Mouse (Mus musculus) mesoderm, embryonic 11.5 days (tissue): ENCODE measurements around the gene 6430571L13Rik.
"Not testable (repeated sequence)": the region's sequence is repeated elsewhere in the genome, so short reads cannot be mapped to it uniquely, and the experiment has no call there.

Experiments
- DNase-seq: peaks from one replicate; pipeline ENCODE4 v3.0.0-alpha.2; 2012; ENCODE audit warnings: low read depth, low spot score

Gene 6430571L13Rik

GRCm38 (mm10) chr9:107340267-107340859 lies at the start of gene 6430571L13Rik:
TSS of gene 6430571L13Rik (plus strand) at chr9:107340602.
- DNase-seq = peak; percentile 95

DNA sequence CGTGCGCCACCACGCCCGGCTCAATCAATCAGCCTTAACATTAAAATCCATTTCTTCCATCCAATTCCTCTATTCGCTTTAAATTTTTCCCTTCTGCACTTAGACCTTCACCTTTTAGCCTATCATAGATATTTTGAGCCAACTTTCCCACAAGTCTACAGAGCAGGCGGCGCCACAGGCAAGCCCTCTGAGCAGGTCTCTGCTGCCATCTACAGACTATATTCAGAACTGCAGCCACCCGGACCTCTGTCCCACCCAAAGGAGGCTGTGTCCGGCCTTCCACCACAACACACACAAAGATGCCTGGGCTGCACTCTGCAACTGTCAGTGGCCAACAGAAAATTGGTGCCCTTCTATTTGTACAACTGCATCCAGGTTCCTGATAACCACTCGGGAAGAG lies 49.5 kb upstream of the 6430571L13Rik start:
- DNase-seq = peak; percentile 67

- DNase-seq = peak; percentile 74
Observed at GRCm38 (mm10) chr9:107294249-107294648, 46.2 kb upstream of the 6430571L13Rik start.

DNA sequence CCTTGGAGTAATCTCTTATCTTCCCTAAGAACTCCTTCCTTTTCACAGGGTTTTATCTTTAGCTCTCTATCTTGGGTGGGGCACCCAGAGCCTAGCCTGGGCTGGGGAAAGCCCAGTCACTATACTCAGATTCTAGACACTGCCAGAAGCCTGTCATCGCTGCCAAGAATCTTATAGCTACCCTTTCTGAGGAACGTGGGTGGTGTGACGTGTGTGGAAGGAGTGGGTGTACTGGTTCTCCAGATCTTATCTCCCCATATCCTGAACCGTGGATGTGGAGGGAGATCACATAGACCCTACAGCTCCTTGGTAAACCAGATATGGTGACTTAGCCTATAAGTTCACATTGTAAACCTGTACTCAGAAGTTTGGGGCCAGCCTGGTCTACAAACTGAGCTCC lies 44.8 kb upstream of the 6430571L13Rik start:
- DNase-seq = no peak

GRCm38 (mm10) chr9:107296016-107296040 lies 44.6 kb upstream of the 6430571L13Rik start, which contains the start of gene Cish:
TSS of gene Cish (plus strand) at chr9:107296026.
- DNase-seq = no peak

DNA sequence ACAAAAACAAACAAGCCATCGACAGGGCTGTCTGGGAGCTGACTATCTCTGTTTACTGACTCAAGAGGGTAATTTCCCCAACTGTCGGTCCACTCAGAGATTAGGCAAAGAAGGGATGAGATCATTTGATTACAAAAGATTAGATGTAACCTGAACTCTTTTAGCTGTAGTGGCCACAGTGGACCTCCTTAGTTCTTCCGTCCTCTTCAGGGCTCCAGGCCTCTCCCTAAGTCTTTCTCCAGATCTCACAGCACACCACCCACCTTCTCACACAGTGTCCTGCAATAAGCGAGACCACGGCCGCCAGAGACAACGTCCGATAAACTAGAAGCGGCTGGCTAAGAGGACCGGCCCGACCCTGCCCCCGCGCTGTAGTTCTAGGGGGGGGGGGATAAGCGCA lies 44.4 kb upstream of the 6430571L13Rik start:
- no peak for DNase-seq

DNA sequence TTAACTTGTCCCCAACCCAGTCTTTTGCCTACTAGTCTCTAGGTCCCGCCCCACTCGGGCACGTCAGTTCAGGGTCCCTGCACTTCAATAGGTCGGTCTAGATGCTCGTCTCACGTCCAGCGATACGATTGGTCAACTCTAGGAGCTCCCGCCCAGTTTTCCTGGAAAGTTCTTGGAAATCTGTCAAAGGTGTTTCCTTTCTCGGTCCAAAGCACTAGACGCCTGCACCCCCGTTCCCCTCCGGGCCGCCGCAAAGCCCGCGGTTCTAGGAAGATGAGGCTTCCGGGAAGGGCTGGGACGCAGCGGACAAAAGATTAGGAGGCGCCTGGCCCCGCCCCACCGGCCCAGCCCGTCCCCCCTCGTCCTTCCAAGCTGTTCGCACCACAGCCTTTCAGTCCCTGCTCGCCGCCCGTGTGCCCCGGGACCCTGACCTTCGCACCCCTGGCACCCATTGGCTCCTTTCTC lies 43.9 kb upstream of the 6430571L13Rik start:
- peak; percentile 95 for DNase-seq

- DNase-seq = no peak
Observed at GRCm38 (mm10) chr9:107297059-107297458, 43.3 kb upstream of the 6430571L13Rik start.

GRCm38 (mm10) chr9:107297658-107298057 lies 42.7 kb upstream of the 6430571L13Rik start:
- no peak for DNase-seq

GRCm38 (mm10) chr9:107298059-107298780 lies 42.2 kb upstream of the 6430571L13Rik start:
- no peak for DNase-seq

- no peak for DNase-seq
Observed at GRCm38 (mm10) chr9:107298876-107299275, 41.5 kb upstream of the 6430571L13Rik start.

- no peak for DNase-seq
Observed at GRCm38 (mm10) chr9:107299783-107300182, 40.6 kb upstream of the 6430571L13Rik start.

DNA sequence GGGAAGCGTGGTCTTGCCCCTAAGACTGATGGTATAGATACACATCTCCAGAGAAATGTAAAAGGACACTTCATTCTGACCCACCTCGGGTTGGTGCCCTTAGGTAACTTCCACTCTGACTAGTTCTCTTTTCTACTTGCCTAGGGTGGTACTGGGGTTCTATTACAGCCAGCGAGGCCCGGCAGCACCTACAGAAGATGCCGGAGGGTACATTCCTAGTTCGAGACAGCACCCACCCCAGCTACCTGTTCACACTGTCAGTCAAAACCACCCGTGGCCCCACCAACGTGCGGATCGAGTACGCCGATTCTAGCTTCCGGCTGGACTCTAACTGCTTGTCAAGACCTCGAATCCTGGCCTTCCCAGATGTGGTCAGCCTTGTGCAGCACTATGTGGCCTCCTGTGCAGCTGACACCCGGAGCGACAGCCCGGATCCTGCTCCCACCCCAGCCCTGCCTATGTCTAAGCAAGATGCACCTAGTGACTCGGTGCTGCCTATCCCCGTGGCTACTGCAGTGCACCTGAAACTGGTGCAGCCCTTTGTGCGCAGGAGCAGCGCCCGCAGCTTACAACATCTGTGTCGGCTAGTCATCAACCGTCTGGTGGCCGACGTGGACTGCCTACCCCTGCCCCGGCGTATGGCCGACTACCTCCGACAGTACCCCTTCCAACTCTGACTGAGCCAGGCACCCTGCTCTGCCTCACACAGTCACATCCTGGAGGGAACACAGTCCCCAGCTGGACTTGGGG lies 40.0 kb upstream of the 6430571L13Rik start:
- DNase-seq = no peak

DNA sequence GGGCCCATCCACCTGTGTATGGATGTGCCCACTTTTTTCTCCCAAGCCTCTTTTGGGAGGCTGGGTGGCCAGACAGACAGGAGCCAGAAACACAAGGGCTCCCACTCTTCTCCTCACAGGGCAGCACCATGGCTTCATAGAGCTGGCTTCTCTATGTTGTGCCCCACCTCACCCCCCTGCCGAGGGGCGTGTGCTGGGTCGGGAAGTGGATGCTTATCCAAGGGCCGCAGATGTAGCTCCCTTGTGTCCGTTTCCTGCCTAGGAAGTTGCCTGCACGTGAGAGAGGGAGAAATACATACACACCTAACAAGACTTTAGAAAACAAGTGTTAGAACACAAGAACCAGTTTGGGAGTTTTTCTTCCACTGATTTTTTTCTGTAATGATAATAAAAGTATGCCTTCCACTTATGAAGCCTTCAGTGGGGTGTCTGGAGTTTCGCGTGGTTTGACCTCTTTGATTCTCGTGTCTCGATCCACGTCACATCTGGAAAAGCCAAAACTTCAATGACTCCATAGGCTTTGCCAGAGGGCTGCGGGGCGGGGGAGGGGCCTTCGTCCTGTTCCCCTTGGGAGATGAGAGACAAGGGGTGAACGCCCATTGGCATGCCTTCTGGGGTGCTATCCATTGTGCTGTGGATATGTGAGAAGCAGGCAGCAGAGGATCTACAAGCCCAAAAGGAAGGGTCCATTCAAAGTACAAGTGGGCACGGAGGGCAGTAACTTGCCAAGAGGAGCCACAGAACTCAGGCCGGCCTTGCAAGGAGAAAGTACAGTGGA lies 38.7 kb upstream of the 6430571L13Rik start:
- DNase-seq = no peak

DNA sequence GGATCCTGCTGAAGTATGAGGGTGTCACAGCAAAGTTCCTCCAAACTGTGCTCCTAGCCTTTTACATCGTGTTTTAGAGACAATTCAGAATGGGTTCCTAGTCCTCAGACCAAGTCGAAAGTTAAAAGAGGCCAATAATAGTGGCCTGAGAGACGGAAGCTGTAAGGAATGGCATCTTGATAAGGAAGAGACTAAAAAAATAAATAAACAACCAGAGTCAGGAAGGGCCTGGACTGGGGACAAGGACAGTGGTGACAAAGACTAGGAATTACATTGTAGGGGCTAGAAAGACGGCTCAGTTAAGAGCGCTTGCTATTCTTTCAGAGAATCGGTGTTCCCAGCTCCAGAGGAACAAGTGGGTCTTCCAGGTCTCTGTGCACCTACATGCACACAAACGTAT lies 37.8 kb upstream of the 6430571L13Rik start:
- no peak for DNase-seq

GRCm38 (mm10) chr9:107303121-107303820 lies 37.1 kb upstream of the 6430571L13Rik start:
- no peak for DNase-seq

- DNase-seq = no peak
Observed at GRCm38 (mm10) chr9:107303900-107304299, 36.5 kb upstream of the 6430571L13Rik start.

DNA sequence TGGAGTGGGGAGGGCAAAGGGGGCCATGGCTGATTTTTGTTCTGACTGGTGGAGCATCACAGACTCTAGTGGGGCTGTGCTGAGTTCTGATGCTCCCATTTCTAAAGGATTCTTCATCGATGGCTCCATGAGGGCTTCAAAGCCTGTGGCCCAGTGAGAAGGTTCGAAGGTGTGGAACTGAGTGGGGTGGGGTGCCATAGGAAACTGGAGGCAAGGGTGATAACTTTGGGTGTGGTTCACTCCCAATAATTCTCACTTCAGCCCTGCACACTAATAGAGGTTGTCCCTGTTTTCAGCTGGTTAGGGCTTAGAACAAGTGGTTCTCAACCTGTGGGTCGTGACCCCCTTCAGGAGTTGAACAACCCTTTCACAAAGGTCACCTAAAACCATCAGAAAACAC lies 36.0 kb upstream of the 6430571L13Rik start:
- DNase-seq = no peak

GRCm38 (mm10) chr9:107305012-107305411 lies 35.4 kb upstream of the 6430571L13Rik start:
- no peak for DNase-seq

DNA sequence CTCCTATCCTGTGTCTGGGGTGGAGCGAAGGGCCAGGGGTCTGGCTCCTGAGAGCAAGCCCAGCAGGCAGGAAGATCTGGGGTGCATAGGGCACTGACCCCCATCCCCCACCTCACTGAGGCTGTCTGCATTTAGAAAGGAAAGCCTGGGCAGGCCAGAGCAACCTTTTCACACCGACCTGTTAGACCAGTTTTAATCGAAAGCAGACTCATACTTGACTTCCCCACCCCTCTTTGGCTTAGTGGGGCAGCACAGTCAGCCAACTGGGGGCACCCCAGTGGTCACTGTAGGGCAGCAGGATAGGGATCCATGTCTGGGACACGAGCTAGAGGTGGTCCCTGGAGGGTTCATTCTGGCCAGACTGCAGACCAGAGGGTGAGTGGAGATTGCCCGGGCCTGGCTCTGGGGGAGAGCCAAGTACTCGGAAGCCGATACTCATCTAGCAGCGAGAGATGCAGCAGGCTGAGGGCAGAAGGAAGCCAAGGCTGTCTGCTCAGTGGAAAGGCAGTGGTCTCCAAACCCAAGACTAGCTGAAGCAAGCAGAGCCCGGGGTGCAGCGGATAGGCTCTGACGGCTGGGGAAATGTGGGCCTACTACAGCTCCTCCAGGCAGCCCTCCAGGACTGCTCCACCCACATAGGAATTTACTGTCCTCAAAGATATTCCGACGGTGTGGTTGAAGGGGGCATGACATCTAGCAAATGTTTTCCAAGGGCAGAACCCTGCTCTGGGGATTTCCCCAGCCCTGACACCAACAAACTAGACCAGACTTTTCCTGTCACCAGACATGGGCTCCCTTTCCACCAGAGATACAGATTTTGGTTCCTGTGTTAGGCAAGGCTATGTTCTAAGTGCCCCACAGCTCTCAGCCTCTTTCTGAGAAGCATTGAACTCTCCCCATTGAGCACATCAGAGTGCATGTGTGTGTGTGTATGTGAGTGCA lies 34.5 kb upstream of the 6430571L13Rik start:
- DNase-seq = no peak

GRCm38 (mm10) chr9:107306673-107307072 lies 33.7 kb upstream of the 6430571L13Rik start:
- not testable (repeated sequence) for DNase-seq
